In genomic region chr2:29237623-29238022, GRCm38 (mm10) we compare ENCODE assay signal across 9 mouse cellular contexts. TPM values are rescaled to one million over a fixed set of nuclear protein-coding genes. Genes with fewer than 3 reads are reported as not detected.
DNase-seq lines count a peak whose midpoint lies in the region; ATAC-seq and TF ChIP-seq lines count a peak whose summit lies in the region.
"Had no signal": no experiment of that assay in that cellular context is flagged by ENCODE, and none has a peak within 500 bp of the region (broad histone marks: within the 10 kb centered on the region; RNA-seq: fewer than 3 reads in every experiment).

No protein-coding gene starts in this region.

- peak; percentile 62 for DNase-seq in ovary, postnatal 36 days (ENCODE audit: low spot score)
- no peak for DNase-seq in ovary, postnatal 10 days (ENCODE audit: low spot score)
- peak; percentile 78 to 80 for DNase-seq in adrenal gland, adult 18-20 months (ENCODE audit: low spot score in 2 of 2)
- DNase-seq in cerebellum, postnatal 36 days, result peak; percentile 91
- DNase-seq in heart, postnatal 10 days, result peak; percentile 71 to 83
- peak; percentile 52 for DNase-seq in liver, adult 2 months (ENCODE audit: extremely low read depth, low read depth, low spot score)
- peak; percentile 59 to 69 for DNase-seq in right cerebral cortex, postnatal 10 days (ENCODE audit: low spot score in 2 of 2)

- 17% methylated on average over 4 of the region's 4 CpGs for WGBS in liver, adult 2 months

- no peaks in the 10 kb centered on the region for H3K36me3 ChIP-seq in liver, adult 2 months (ENCODE audit: control insufficient read depth, insufficient read depth, low read length)
- H3K36me3 ChIP-seq: heart, embryonic 13.5 days had no signal

- no peak for ATAC-seq in erythroblast, adult 5-6 weeks (replicated peaks; ENCODE audit: low FRiP score, poor library complexity, severe bottlenecking)

- no peak overlapping the region for H3K27ac ChIP-seq in liver, adult 2 months (replicated peaks; ENCODE audit: insufficient read depth, low read depth, low read length)
- H3K27ac ChIP-seq: heart, embryonic 13.5 days had no signal

- no peaks in the 10 kb centered on the region for H3K79me2 ChIP-seq in liver, adult 2 months (ENCODE audit: control insufficient read depth, insufficient read depth, low read length)

- no peak for TF ChIP-seq POLR2A in liver, adult 2 months (IDR thresholded peaks at IDR 0.05; ENCODE audit: extremely low read depth, insufficient read depth, low read length)

- intact Hi-C loops in heart, postnatal 10 days (cut with DNase I), result loop anchor here (2.0 kb wide), 1 partner anchor 37 kb away; no protein-coding TSS in a partner anchor

- H3K9ac ChIP-seq in liver, adult 2 months (ENCODE audit: low read depth, low read length), result no peak overlapping the region
- H3K9ac ChIP-seq: heart, embryonic 13.5 days had no signal

- H3K27me3 ChIP-seq in liver, adult 2 months (ENCODE audit: control insufficient read depth, insufficient read depth, low read length), result no peaks in the 10 kb centered on the region

- no peak overlapping the region for H3K4me3 ChIP-seq in liver, adult 2 months (ENCODE audit: insufficient read depth, low read depth, low read length)
- H3K4me3 ChIP-seq: heart, embryonic 13.5 days had no signal

- TF ChIP-seq CTCF in liver, adult 2 months (IDR thresholded peaks at IDR 0.05; ENCODE audit: low read depth, low read length), result peak; percentile 80

- no peaks in the 10 kb centered on the region for H3K4me1 ChIP-seq in liver, adult 2 months (ENCODE audit: control insufficient read depth, insufficient read depth, low read length)
- H3K4me1 ChIP-seq: heart, embryonic 13.5 days had no signal

RNA-seq across cellular contexts. Expression of gene Ntng2, which starts 15.2 kb away (rescaled TPM):
- 10 to 100 TPM; 35.6 to 63.7 TPM for total RNA-seq in adrenal gland, adult 18-20 months (2021)
- total RNA-seq in heart, postnatal 10 days (2021), result 1 to 10 TPM; 3.0 to 3.4 TPM
- 0.87 and 1.5 TPM in 2 replicates for total RNA-seq in liver, adult 2 months (2014; rRNA removed)
- 4.0 and 5.1 TPM in 2 replicates for polyA plus RNA-seq in liver, adult 2 months (2012; rRNA removed)
- total RNA-seq in erythroblast, adult 5-6 weeks (2015; ENCODE audit: low replicate concordance), result 2.3 and 8.8 TPM in 2 replicates
- 0.94 and 2.0 TPM in 2 replicates for total RNA-seq in erythroblast, adult 5-6 weeks (2017; ENCODE audit: low replicate concordance)
